In the genomic region with DNA sequence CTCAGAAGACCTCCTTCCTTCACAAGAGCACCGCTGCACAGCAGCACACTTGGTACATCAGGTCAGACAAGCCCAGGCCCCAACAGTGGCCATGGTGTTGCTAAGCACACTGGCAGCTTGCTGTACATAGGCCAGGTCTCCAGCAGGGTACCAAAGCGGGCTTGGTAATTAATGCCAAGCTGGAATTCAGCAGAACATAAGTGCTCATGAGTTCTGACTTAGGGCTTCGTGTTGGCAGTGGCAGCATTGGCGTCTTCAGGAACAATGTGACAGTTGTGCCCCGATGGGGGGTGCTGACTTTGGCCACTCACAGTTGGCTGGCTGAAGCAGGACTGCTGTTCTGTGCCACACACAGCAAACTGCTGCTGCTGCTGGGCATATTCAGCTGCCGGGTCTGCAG, we compare ENCODE assay signal across 29 mouse cellular contexts. TPM values are rescaled to one million over a fixed set of nuclear protein-coding genes. Genes with fewer than 3 reads are reported as not detected.
"Had no signal": no experiment of that assay in that cellular context is flagged by ENCODE, and none has a peak within 500 bp of the region (broad histone marks: within the 10 kb centered on the region; RNA-seq: fewer than 3 reads in every experiment).

No protein-coding gene starts in this region.

- H3K4me1 ChIP-seq: liver, embryonic 13.5 days; midbrain, embryonic 12.5 days; midbrain, embryonic 15.5 days; stomach, embryonic 15.5 days had no signal

- H3K27me3 ChIP-seq: liver, embryonic 13.5 days; midbrain, embryonic 15.5 days; stomach, embryonic 15.5 days had no signal

- H3K9me3 ChIP-seq: liver, embryonic 13.5 days; midbrain, embryonic 12.5 days; midbrain, embryonic 15.5 days; neural tube, embryonic 13.5 days; stomach, embryonic 15.5 days had no signal

- H3K27ac ChIP-seq: kidney, postnatal 0 days; liver, embryonic 13.5 days; midbrain, embryonic 12.5 days; midbrain, embryonic 15.5 days; stomach, embryonic 15.5 days had no signal

- ATAC-seq: midbrain, embryonic 15.5 days had no signal

- H3K4me2 ChIP-seq: liver, embryonic 13.5 days; midbrain, embryonic 12.5 days; midbrain, embryonic 15.5 days; neural tube, embryonic 13.5 days; stomach, embryonic 15.5 days had no signal

- DNase-seq: kidney, postnatal 25 days; liver, embryonic 13.5 days; lung, adult 2 months; lung, postnatal 14 days; lung, postnatal 4 days; retina, postnatal 1 day; right cerebral cortex, postnatal 25 days; spleen, adult 18-20 months; thymus, adult 2 months; thymus, postnatal 14 days; thymus, postnatal 4 days had no signal

- H3K9ac ChIP-seq: liver, embryonic 13.5 days; midbrain, embryonic 12.5 days; midbrain, embryonic 15.5 days; stomach, embryonic 15.5 days had no signal

- H3K4me3 ChIP-seq: liver, embryonic 13.5 days; midbrain, embryonic 12.5 days; midbrain, embryonic 15.5 days; myocyte; neural tube, embryonic 13.5 days; stomach, embryonic 15.5 days had no signal

RNA-seq across cellular contexts. Expression of a gene that starts 13.2 kb away (rescaled TPM):
- total RNA-seq: layer of hippocampus, adult 8-10 months; layer of hippocampus, postnatal 14 days; liver, adult 2 months; megakaryocyte progenitor cell, adult 5-6 weeks; megakaryocyte-erythroid progenitor cell, adult 5-6 weeks; monocyte, adult 5-6 weeks; neutrophil, adult 5-6 weeks had no signal
- polyA plus RNA-seq: kidney, embryonic 14.5 days; kidney, postnatal 0 days; large intestine, adult 2 months; limb, embryonic 11.5 days; liver, adult 2 months; liver, embryonic 13.5 days; liver, embryonic 16.5 days; lung, adult 2 months; lung, embryonic 16.5 days; stomach, embryonic 15.5 days had no signal

RNA-seq across cellular contexts. Expression of a gene that starts 14.1 kb away (rescaled TPM):
- total RNA-seq: liver, adult 2 months; megakaryocyte-erythroid progenitor cell, adult 5-6 weeks; monocyte, adult 5-6 weeks; neutrophil, adult 5-6 weeks had no signal
- polyA plus RNA-seq: liver, embryonic 16.5 days had no signal

RNA-seq across cellular contexts. Expression of a gene that starts 30.7 kb away (rescaled TPM):
- total RNA-seq: megakaryocyte-erythroid progenitor cell, adult 5-6 weeks had no signal
